Mouse (Mus musculus): ENCODE measurements around the gene 4833439L19Rik. TPM values are rescaled to one million over a fixed set of nuclear protein-coding genes. Genes with fewer than 3 reads are reported as not detected.
"Not testable (repeated sequence)": the region's sequence is repeated elsewhere in the genome, so short reads cannot be mapped to it uniquely, and the experiment has no call there.

The 4833439L19Rik gene
- polyA plus RNA-seq (2016; fragmentation: Nextera tagmentation; extraction: Ambion mirVana): 119 and 131 TPM in 2 replicates

GRCm38 (mm10) chr13:54565201-54565581, at the start of gene 4833439L19Rik:
Gene 4833439L19Rik (minus strand): TSS chr13:54565435.
- peak within 1 kb of the TSS; percentile 100 for H3K4me3 ChIP-seq
- peak; percentile 95 for ATAC-seq (ENCODE audit: insufficient number of reproducible peaks, low FRiP score)

GRCm38 (mm10) chr13:54613141-54613540, 47.9 kb upstream of the 4833439L19Rik start:
- not testable (repeated sequence) for ATAC-seq (ENCODE audit: insufficient number of reproducible peaks, low FRiP score); H3K36me3 ChIP-seq; H3K4me2 ChIP-seq; H3K9me3 ChIP-seq (replicated peaks); H3K4me3 ChIP-seq; H3K27me3 ChIP-seq (replicated peaks); H3K27ac ChIP-seq (ENCODE audit: poor library complexity, severe bottlenecking); H3K9ac ChIP-seq
- 85% methylated on average over 8 of the region's 8 CpGs for WGBS
- peaks cover 20% of the 10 kb centered on the region for H3K4me1 ChIP-seq (replicated peaks)

More at GRCm38 (mm10) chr13:54565201-54565581, at the start of gene 4833439L19Rik:
- H3K27me3 ChIP-seq (replicated peaks): no peaks in the 10 kb centered on the region
- peak within 1 kb of the TSS; percentile 99 for H3K9ac ChIP-seq
- under 1% methylated on average over 27 of the region's 27 CpGs for WGBS
- H3K36me3 ChIP-seq: peaks cover 21% of the 10 kb centered on the region
- H3K4me1 ChIP-seq (replicated peaks): peaks cover 13% of the 10 kb centered on the region
- peak within 1 kb of the TSS; percentile 49 for H3K27ac ChIP-seq (ENCODE audit: poor library complexity, severe bottlenecking)
- no peaks in the 10 kb centered on the region for H3K9me3 ChIP-seq (replicated peaks)
- peak within 1 kb of the TSS; percentile 86 for H3K4me2 ChIP-seq

GRCm38 (mm10) chr13:54610972-54611754, 45.9 kb upstream of the 4833439L19Rik start, which contains the start of gene Cltb:
Gene Cltb (minus strand): TSS chr13:54611344.
- under 1% methylated on average over 66 of the region's 66 CpGs for WGBS
- ATAC-seq (ENCODE audit: insufficient number of reproducible peaks, low FRiP score): peak; percentile 82
- H3K9ac ChIP-seq: peak within 1 kb of the TSS; percentile 88
- H3K9me3 ChIP-seq (replicated peaks): no peaks in the 10 kb centered on the region
- no peaks in the 10 kb centered on the region for H3K27me3 ChIP-seq (replicated peaks)
- peak within 1 kb of the TSS; percentile 76 for H3K4me3 ChIP-seq
- H3K36me3 ChIP-seq: no peaks in the 10 kb centered on the region; the same call in 1 of the 2 replicates
- peaks cover 20% of the 10 kb centered on the region for H3K4me1 ChIP-seq (replicated peaks)
- peak within 1 kb of the TSS; percentile 96 for H3K4me2 ChIP-seq
- 0 out of 2 replicates have a peak within 1 kb of the TSS, but pooled peaks have one; percentile 7 for H3K27ac ChIP-seq (ENCODE audit: poor library complexity, severe bottlenecking)

GRCm38 (mm10) chr13:54610613-54610971, 45.4 kb upstream of the 4833439L19Rik start:
- ATAC-seq (ENCODE audit: insufficient number of reproducible peaks, low FRiP score): 0 out of 2 replicates have a peak, but pooled peaks have one; percentile 26

GRCm38 (mm10) chr13:54609301-54609700, 44.1 kb upstream of the 4833439L19Rik start:
- H3K4me2 ChIP-seq: peak overlapping the region; percentile 27; the same call in 1 of the 2 replicates
- no peak for ATAC-seq (ENCODE audit: insufficient number of reproducible peaks, low FRiP score)
- 4% methylated on average over 1 of the region's 1 CpGs for WGBS
- H3K27ac ChIP-seq (ENCODE audit: poor library complexity, severe bottlenecking): no peak overlapping the region; the same call in 1 of the 2 replicates
- no peak overlapping the region for H3K4me3 ChIP-seq
- no peaks in the 10 kb centered on the region for H3K9me3 ChIP-seq (replicated peaks)
- H3K4me1 ChIP-seq (replicated peaks): peaks cover 20% of the 10 kb centered on the region
- peak overlapping the region; percentile 31; the same call in 1 of the 2 replicates for H3K9ac ChIP-seq
- H3K27me3 ChIP-seq (replicated peaks): no peaks in the 10 kb centered on the region
- H3K36me3 ChIP-seq: peaks cover 12% of the 10 kb centered on the region; the same call in 1 of the 2 replicates

More at GRCm38 (mm10) chr13:54610613-54610971, 45.4 kb upstream of the 4833439L19Rik start:
- no peaks in the 10 kb centered on the region for H3K9me3 ChIP-seq (replicated peaks)
- WGBS: 13% methylated on average over 13 of the region's 13 CpGs
- H3K9ac ChIP-seq: peak overlapping the region; percentile 88
- peaks cover 2% of the 10 kb centered on the region; the same call in 1 of the 2 replicates for H3K36me3 ChIP-seq
- H3K4me3 ChIP-seq: peak overlapping the region; percentile 76
- H3K4me1 ChIP-seq (replicated peaks): peaks cover 20% of the 10 kb centered on the region
- H3K4me2 ChIP-seq: peak overlapping the region; percentile 96
- H3K27me3 ChIP-seq (replicated peaks): no peaks in the 10 kb centered on the region
- H3K27ac ChIP-seq (ENCODE audit: poor library complexity, severe bottlenecking): 0 out of 2 replicates have a peak overlapping the region, but pooled peaks have one; percentile 7

GRCm38 (mm10) chr13:54608666-54609065, 43.4 kb upstream of the 4833439L19Rik start:
- no peak overlapping the region for H3K4me3 ChIP-seq
- peak overlapping the region; percentile 27 for H3K4me2 ChIP-seq
- WGBS: 32% methylated on average over 8 of the region's 8 CpGs
- H3K36me3 ChIP-seq: peaks cover 12% of the 10 kb centered on the region; the same call in 1 of the 2 replicates
- H3K27ac ChIP-seq (ENCODE audit: poor library complexity, severe bottlenecking): no peak overlapping the region
- H3K4me1 ChIP-seq (replicated peaks): peaks cover 20% of the 10 kb centered on the region
- H3K9me3 ChIP-seq (replicated peaks): no peaks in the 10 kb centered on the region
- H3K9ac ChIP-seq: peak overlapping the region; percentile 31; the same call in 1 of the 2 replicates
- no peaks in the 10 kb centered on the region for H3K27me3 ChIP-seq (replicated peaks)
- 0 out of 2 replicates have a peak, but pooled peaks have one; percentile 10 for ATAC-seq (ENCODE audit: insufficient number of reproducible peaks, low FRiP score)

- Histone ChIP-seq H3K36me3 (peaks cover 12% of the 10 kb centered on the region; the same call in 1 of the 2 replicates), H3K27ac (ENCODE audit: poor library complexity, severe bottlenecking) (no peak overlapping the region), H3K4me2 (no peak overlapping the region), H3K9me3 (replicated peaks) (no peaks in the 10 kb centered on the region), H3K4me3 (no peak overlapping the region), H3K27me3 (replicated peaks) (no peaks in the 10 kb centered on the region), H3K4me1 (replicated peaks) (peaks cover 22% of the 10 kb centered on the region), H3K9ac (no peak overlapping the region)
- WGBS: 77% methylated on average over 3 of the region's 3 CpGs
- ATAC-seq (ENCODE audit: insufficient number of reproducible peaks, low FRiP score): no peak
Observed at GRCm38 (mm10) chr13:54608002-54608401, 42.8 kb upstream of the 4833439L19Rik start.

GRCm38 (mm10) chr13:54607204-54607603, 42.0 kb upstream of the 4833439L19Rik start:
- H3K27me3 ChIP-seq (replicated peaks): no peaks in the 10 kb centered on the region
- H3K36me3 ChIP-seq: peaks cover 12% of the 10 kb centered on the region; the same call in 1 of the 2 replicates
- no peaks in the 10 kb centered on the region for H3K9me3 ChIP-seq (replicated peaks)
- H3K4me3 ChIP-seq: no peak overlapping the region
- peaks cover 28% of the 10 kb centered on the region for H3K4me1 ChIP-seq (replicated peaks)
- no peak for ATAC-seq (ENCODE audit: insufficient number of reproducible peaks, low FRiP score)
- no peak overlapping the region for H3K4me2 ChIP-seq
- H3K9ac ChIP-seq: no peak overlapping the region
- WGBS: 65% methylated on average over 5 of the region's 5 CpGs
- no peak overlapping the region for H3K27ac ChIP-seq (ENCODE audit: poor library complexity, severe bottlenecking)

GRCm38 (mm10) chr13:54605426-54605825, 40.2 kb upstream of the 4833439L19Rik start:
- Histone ChIP-seq H3K4me2 (no peak overlapping the region), H3K27ac (ENCODE audit: poor library complexity, severe bottlenecking) (no peak overlapping the region), H3K9me3 (replicated peaks) (no peaks in the 10 kb centered on the region), H3K9ac (no peak overlapping the region), H3K27me3 (replicated peaks) (no peaks in the 10 kb centered on the region), H3K4me1 (replicated peaks) (peaks cover 23% of the 10 kb centered on the region), H3K4me3 (no peak overlapping the region), H3K36me3 (peaks cover 12% of the 10 kb centered on the region; the same call in 1 of the 2 replicates)
- 74% methylated on average over 5 of the region's 5 CpGs for WGBS
- no peak for ATAC-seq (ENCODE audit: insufficient number of reproducible peaks, low FRiP score)

- Histone ChIP-seq H3K27ac (ENCODE audit: poor library complexity, severe bottlenecking) (no peak overlapping the region), H3K36me3 (peaks cover 18% of the 10 kb centered on the region), H3K27me3 (replicated peaks) (no peaks in the 10 kb centered on the region), H3K4me3 (no peak overlapping the region), H3K4me1 (replicated peaks) (peaks cover 17% of the 10 kb centered on the region), H3K4me2 (no peak overlapping the region), H3K9me3 (replicated peaks) (no peaks in the 10 kb centered on the region), H3K9ac (no peak overlapping the region)
- WGBS: 65% methylated on average over 4 of the region's 4 CpGs
- no peak for ATAC-seq (ENCODE audit: insufficient number of reproducible peaks, low FRiP score)
Observed at GRCm38 (mm10) chr13:54604221-54604620, 39.0 kb upstream of the 4833439L19Rik start.

GRCm38 (mm10) chr13:54603501-54603900, 38.3 kb upstream of the 4833439L19Rik start:
- Histone ChIP-seq H3K4me3 (no peak overlapping the region), H3K4me2 (no peak overlapping the region), H3K27me3 (replicated peaks) (no peaks in the 10 kb centered on the region), H3K36me3 (peaks cover 25% of the 10 kb centered on the region), H3K9me3 (replicated peaks) (no peaks in the 10 kb centered on the region), H3K9ac (no peak overlapping the region), H3K4me1 (replicated peaks) (peaks cover 10% of the 10 kb centered on the region), H3K27ac (ENCODE audit: poor library complexity, severe bottlenecking) (no peak overlapping the region)
- ATAC-seq (ENCODE audit: insufficient number of reproducible peaks, low FRiP score): no peak

All from heart, embryonic 12.5 days (tissue).